Mouse (Mus musculus): ENCODE results near the gene Agrp. TPM values are rescaled to one million over a fixed set of nuclear protein-coding genes. Genes with fewer than 3 reads are reported as not detected.

Gene Agrp
- total and polyA plus RNA-seq, 3 experiments: 0.63 TPM; not detected in 2

- no peaks in the 10 kb centered on the region for H3K27me3 ChIP-seq (ENCODE audit: control insufficient read depth in 1 of 2, insufficient read depth in 2 of 2, low read length in 2 of 2)
- H3K9me3 ChIP-seq (replicated peaks; ENCODE audit: insufficient read depth, low read length): no peaks in the 10 kb centered on the region
- no peak overlapping the region for H3K27ac ChIP-seq (ENCODE audit: control insufficient read depth, low read depth, low read length)
- H3K4me3 ChIP-seq (ENCODE audit: control insufficient read depth in 1 of 2, insufficient read depth in 1 of 2, low read depth in 2 of 2, low read length in 2 of 2): no peak overlapping the region
- no peak for DNase-seq (ENCODE audit: low read depth, low spot score)
- no peaks in the 10 kb centered on the region for H3K79me2 ChIP-seq (ENCODE audit: control insufficient read depth, insufficient read depth, low read length, poor library complexity)
- H3K36me3 ChIP-seq (ENCODE audit: control insufficient read depth in 1 of 2, insufficient read depth in 2 of 2, low read length in 2 of 2): peaks cover 0 to 4% of the 10 kb centered on the region in 2 experiments; a peak in 2 of 4 replicates
- H3K9ac ChIP-seq (ENCODE audit: control insufficient read depth, low read depth, low read length, poor library complexity, severe bottlenecking): no peak overlapping the region
- peaks cover 4 to 10% of the 10 kb centered on the region in 2 experiments for H3K4me1 ChIP-seq (ENCODE audit: control insufficient read depth in 1 of 2, insufficient read depth in 2 of 2, low read length in 2 of 2)
- no peak for TF ChIP-seq POLR2AphosphoS5 (IDR thresholded peaks at IDR 0.05; ENCODE audit: borderline replicate concordance, low read depth, low read length)
- no peak for TF ChIP-seq TAL1 (IDR thresholded peaks at IDR 0.05; ENCODE audit: low read length)
- no peak for TF ChIP-seq EP300 (IDR thresholded peaks at IDR 0.05; ENCODE audit: low read depth in 1 of 2, low read length in 2 of 2)
- no peak for TF ChIP-seq MYB (IDR thresholded peaks at IDR 0.05; ENCODE audit: low read depth, low read length)
- no peak for TF ChIP-seq SMC3 (IDR thresholded peaks at IDR 0.05; ENCODE audit: low read depth, low read length)
- no peak for TF ChIP-seq MXI1 (IDR thresholded peaks at IDR 0.05; ENCODE audit: low read depth, low read length)
- no peak for TF ChIP-seq CHD2 (IDR thresholded peaks at IDR 0.05; ENCODE audit: low read length)
- TF ChIP-seq MAX (IDR thresholded peaks at IDR 0.05; ENCODE audit: low read length): no peak
- TF ChIP-seq CHD1 (IDR thresholded peaks at IDR 0.05; ENCODE audit: low read depth, low read length): no peak
- TF ChIP-seq ETS1 (IDR thresholded peaks at IDR 0.05; ENCODE audit: low read depth, low read length): no peak
- TF ChIP-seq UBTF (IDR thresholded peaks at IDR 0.05; ENCODE audit: borderline replicate concordance, insufficient read depth, low read depth, low read length): no peak
These were observed 114.3 kb downstream of the Agrp start for GRCm38 (mm10) chr8:105522890-105523289.

- Histone ChIP-seq H3K9ac (ENCODE audit: control insufficient read depth, low read depth, low read length, poor library complexity, severe bottlenecking) (no peak overlapping the region), H3K4me3 (ENCODE audit: control insufficient read depth in 1 of 2, insufficient read depth in 1 of 2, low read depth in 2 of 2, low read length in 2 of 2) (no peak overlapping the region), H3K36me3 (ENCODE audit: control insufficient read depth in 1 of 2, insufficient read depth in 2 of 2, low read length in 2 of 2) (peaks cover 0 to 4% of the 10 kb centered on the region in 2 experiments; a peak in 2 of 4 replicates), H3K9me3 (replicated peaks; ENCODE audit: insufficient read depth, low read length) (no peaks in the 10 kb centered on the region), H3K27ac (ENCODE audit: control insufficient read depth, low read depth, low read length) (no peak overlapping the region), H3K4me1 (ENCODE audit: control insufficient read depth in 1 of 2, insufficient read depth in 2 of 2, low read length in 2 of 2) (peaks cover 5 to 10% of the 10 kb centered on the region in 2 experiments), H3K79me2 (ENCODE audit: control insufficient read depth, insufficient read depth, low read length, poor library complexity) (no peaks in the 10 kb centered on the region), H3K27me3 (ENCODE audit: control insufficient read depth in 1 of 2, insufficient read depth in 2 of 2, low read length in 2 of 2) (no peaks in the 10 kb centered on the region)
- TF ChIP-seq BHLHE40 (IDR thresholded peaks at IDR 0.05; ENCODE audit: borderline replicate concordance, low read depth, low read length): no peak
- TF ChIP-seq USF2 (IDR thresholded peaks at IDR 0.05; ENCODE audit: borderline replicate concordance in 1 of 2, insufficient read depth in 1 of 2, low read depth in 1 of 2, low read length in 2 of 2): no peak
- no peak for TF ChIP-seq ZKSCAN1 (IDR thresholded peaks at IDR 0.05; ENCODE audit: low read depth, low read length)
- no peak for TF ChIP-seq JUND (IDR thresholded peaks at IDR 0.05; ENCODE audit: low read depth, low read length)
- no peak for TF ChIP-seq TBP (IDR thresholded peaks at IDR 0.05; ENCODE audit: low read depth, low read length)
- TF ChIP-seq CTCF (IDR thresholded peaks at IDR 0.05 in 2 of 3, conservative IDR thresholded peaks at IDR 0.05 in 1 of 3; ENCODE audit: control insufficient read depth in 1 of 3, insufficient read depth in 1 of 3, low read depth in 2 of 3, low read length in 3 of 3, poor library complexity in 1 of 3, severe bottlenecking in 1 of 3): no peak
- TF ChIP-seq KAT2A (conservative IDR thresholded peaks at IDR 0.05; ENCODE audit: low read depth, low read length): no peak
- TF ChIP-seq UBTF (IDR thresholded peaks at IDR 0.05; ENCODE audit: borderline replicate concordance, insufficient read depth, low read depth, low read length): no peak
- TF ChIP-seq HCFC1 (IDR thresholded peaks at IDR 0.05; ENCODE audit: low read depth, low read length): no peak
- TF ChIP-seq NRF1 (IDR thresholded peaks at IDR 0.05; ENCODE audit: insufficient read depth, low read depth, low read length, poor library complexity, severe bottlenecking): no peak
- no peak for TF ChIP-seq TAL1 (IDR thresholded peaks at IDR 0.05; ENCODE audit: low read length)
- TF ChIP-seq ZC3H11A (IDR thresholded peaks at IDR 0.05; ENCODE audit: low read depth, low read length): no peak
- no peak for TF ChIP-seq MYB (IDR thresholded peaks at IDR 0.05; ENCODE audit: low read depth, low read length)
- no peak for DNase-seq (ENCODE audit: low read depth, low spot score)
These were observed 115.0 kb downstream of the Agrp start for GRCm38 (mm10) chr8:105521995-105522769.

Measured in MEL (cell line).